In genomic region chr5:116116567-116116966, GRCm38 (mm10) we compare ENCODE assay signal across 9 mouse cellular contexts. TPM values are rescaled to one million over a fixed set of nuclear protein-coding genes. Genes with fewer than 3 reads are reported as not detected.
A peak's percentile ranks its signal among the peaks of the same experiment; 100 is the strongest.
DNase-seq lines count a peak whose midpoint lies in the region; ATAC-seq lines count a peak whose summit lies in the region.
"Had no signal": no experiment of that assay in that cellular context is flagged by ENCODE, and none has a peak within 500 bp of the region (broad histone marks: within the 10 kb centered on the region; RNA-seq: fewer than 3 reads in every experiment).

No protein-coding gene starts in this region.

- DNase-seq in gastrocnemius, adult 18-20 months (ENCODE audit: low spot score) = peak; percentile 42
- no peak for DNase-seq in gastrocnemius, postnatal 25 days
- DNase-seq in 3T3-L1 (ENCODE audit: low read depth, low spot score) (peak; percentile 54), WW6 (ENCODE audit: low read depth, low spot score) (peak; percentile 36)
- peak; percentile 63 to 68 for DNase-seq in kidney, postnatal 4 days
- peak; percentile 46 for DNase-seq in lung, postnatal 14 days
- peak; percentile 87 for DNase-seq in testis, postnatal 14 days (ENCODE audit: low spot score)

- peak; percentile 81 for ATAC-seq in common myeloid progenitor, adult 5-6 weeks (replicated peaks; ENCODE audit: low read depth, poor library complexity, severe bottlenecking)

RNA-seq across cellular contexts. Expression of gene Tmem233, which starts 33.5 kb away (rescaled TPM):
- 100 to 1,000 TPM; 132 to 140 TPM for total RNA-seq in gastrocnemius, adult 18-20 months (2021)
- 10 to 100 TPM; 69.2 to 93.6 TPM for total RNA-seq in gastrocnemius, postnatal 25 days (2021)
- total RNA-seq in common myeloid progenitor, adult 5-6 weeks (2017) = not detected in 2 replicates
- total RNA-seq: layer of hippocampus, adult 8-10 months had no signal

Comparison
In these comparisons a context has a peak if more than half of its experiments do, and no peak if none do; other contexts are left out.
1. RNA of gene Tmem233, which starts 33.5 kb away (total RNA-seq): 132 to 140 TPM in gastrocnemius, adult 18-20 months and 69.2 to 93.6 TPM in gastrocnemius, postnatal 25 days; not detected in common myeloid progenitor, adult 5-6 weeks; every median in the first group is over 10 times any median in the second.